In genomic region chr11:107390001-107390400, GRCm38 (mm10) we compare ENCODE assay signal across 17 mouse cellular contexts.
A peak's percentile ranks its signal among the peaks of the same experiment; 100 is the strongest.
DNase-seq lines count a peak whose midpoint lies in the region; ATAC-seq lines count a peak whose summit lies in the region.
"Had no signal": no experiment of that assay in that cellular context is flagged by ENCODE, and none has a peak within 500 bp of the region (broad histone marks: within the 10 kb centered on the region; RNA-seq: fewer than 3 reads in every experiment).

No protein-coding gene starts in this region.

- WGBS in hindbrain, embryonic 16.5 days: 50% methylated on average over 10 of the region's 10 CpGs
- 61% methylated on average over 10 of the region's 10 CpGs for WGBS in neural tube, embryonic 15.5 days

- no peak overlapping the region for H3K9ac ChIP-seq in hindbrain, embryonic 16.5 days (ENCODE audit: low read depth, low read length)
- H3K9ac ChIP-seq in neural tube, embryonic 15.5 days (replicated peaks): no peak overlapping the region
- H3K9ac ChIP-seq: lung, embryonic 14.5 days had no signal

- H3K4me1 ChIP-seq in hindbrain, embryonic 16.5 days (ENCODE audit: control insufficient read depth, insufficient read depth, low read depth, low read length): peaks cover 7% of the 10 kb centered on the region
- peaks cover 14% of the 10 kb centered on the region for H3K4me1 ChIP-seq in neural tube, embryonic 15.5 days

- H3K36me3 ChIP-seq in hindbrain, embryonic 16.5 days (ENCODE audit: control insufficient read depth, insufficient read depth, low read length): no peaks in the 10 kb centered on the region
- H3K36me3 ChIP-seq in neural tube, embryonic 15.5 days: no peaks in the 10 kb centered on the region

- no peak overlapping the region for H3K4me3 ChIP-seq in hindbrain, embryonic 16.5 days (ENCODE audit: low read length)
- no peak overlapping the region for H3K4me3 ChIP-seq in neural tube, embryonic 15.5 days (replicated peaks)
- H3K4me3 ChIP-seq: gastrocnemius, adult 2 months had no signal

- DNase-seq in cerebellum, postnatal 14 days: peak; percentile 39 to 47
- DNase-seq in cerebellum, adult 8-10 months: no peak
- peak; percentile 71 for DNase-seq in retina, postnatal 1 day
- no peak for DNase-seq in retina, embryonic 14.5 days (ENCODE audit: low spot score)
- no peak for DNase-seq in lung, postnatal 25 days (ENCODE audit: low spot score)
- DNase-seq in adrenal gland, postnatal 36 days: no peak
- DNase-seq: embryo, embryonic 11 days; gastrocnemius, adult 2 months; heart, adult 18-20 months; heart, postnatal 14 days; kidney, postnatal 14 days; liver; lung, embryonic 14.5 days had no signal

- no peak overlapping the region for H3K4me2 ChIP-seq in hindbrain, embryonic 16.5 days (ENCODE audit: low read length)
- no peak overlapping the region for H3K4me2 ChIP-seq in neural tube, embryonic 15.5 days
- H3K4me2 ChIP-seq: lung, embryonic 14.5 days had no signal

- H3K27ac ChIP-seq in hindbrain, embryonic 16.5 days (ENCODE audit: low read depth, low read length): peak overlapping the region; percentile 4; the same call in 1 of the 2 replicates
- peak overlapping the region; percentile 51; the same call in 1 of the 2 replicates for H3K27ac ChIP-seq in neural tube, embryonic 15.5 days (replicated peaks)
- H3K27ac ChIP-seq: gastrocnemius, adult 2 months had no signal

- no peaks in the 10 kb centered on the region for H3K27me3 ChIP-seq in hindbrain, embryonic 16.5 days (replicated peaks; ENCODE audit: control insufficient read depth, insufficient read depth, low read length)
- H3K27me3 ChIP-seq in neural tube, embryonic 15.5 days (replicated peaks): no peaks in the 10 kb centered on the region
- H3K27me3 ChIP-seq: Patski had no signal

- H3K9me3 ChIP-seq in hindbrain, embryonic 16.5 days (ENCODE audit: control insufficient read depth, low read length): no peaks in the 10 kb centered on the region
- no peaks in the 10 kb centered on the region for H3K9me3 ChIP-seq in neural tube, embryonic 15.5 days (replicated peaks)

- no peak for ATAC-seq in hindbrain, embryonic 16.5 days
- ATAC-seq in neural tube, embryonic 15.5 days (ENCODE audit: low FRiP score): no peak
- ATAC-seq: intestine, postnatal 0 days; Patski had no signal

Comparison
In these comparisons a context has a peak if more than half of its experiments do, and no peak if none do; other contexts are left out.
1. DNase-seq: peak in cerebellum, postnatal 14 days (2 of 2) and retina, postnatal 1 day (single experiment); none in cerebellum, adult 8-10 months (single experiment), retina, embryonic 14.5 days (single experiment), lung, postnatal 25 days (single experiment) and adrenal gland, postnatal 36 days (0 of 2).